Mouse (Mus musculus) liver, embryonic 12.5 days (tissue): ENCODE measurements around the gene Glrb. TPM values are rescaled to one million over a fixed set of nuclear protein-coding genes. Genes with fewer than 3 reads are reported as not detected.

Experiments
- ATAC-seq: fragments of 200-750 bp; cut with Nextera tagmentation; 2 replicates; pipeline ENCODE4 v1.8.0; 2017; ENCODE audit warnings: moderate number of reproducible peaks, mild to moderate bottlenecking, moderate library complexity
- H3K27ac ChIP-seq: fragments of 300-500 bp; sonication (generic); 2 replicates; pipeline ENCODE4 v1.5.1; 2016; ENCODE audit warnings: mild to moderate bottlenecking
- H3K27me3 ChIP-seq: fragments of 300-500 bp; sonication (generic); replicated peaks from 2 replicates; pipeline ENCODE4 v1.6.1; 2016; ENCODE audit warnings: mild to moderate bottlenecking, moderate library complexity
- H3K36me3 ChIP-seq: fragments of 300-500 bp; sonication (generic); 2 replicates; pipeline ENCODE4 v1.6.1; 2016; ENCODE audit warnings: mild to moderate bottlenecking, moderate library complexity
- H3K4me1 ChIP-seq: fragments of 300-500 bp; sonication (generic); 2 replicates; pipeline ENCODE4 v1.6.1; 2016
- H3K4me2 ChIP-seq: fragments of 300-500 bp; sonication (generic); 2 replicates; pipeline ENCODE4 v1.6.1; 2016; ENCODE audit warnings: mild to moderate bottlenecking, moderate library complexity
- H3K4me3 ChIP-seq: fragments of 300-500 bp; sonication (generic); 2 replicates; pipeline ENCODE4 v1.5.1; 2016; ENCODE audit warnings: mild to moderate bottlenecking, moderate library complexity
- H3K9ac ChIP-seq: fragments of 300-500 bp; sonication (generic); 2 replicates; pipeline ENCODE4 v1.6.1; 2016; ENCODE audit warnings: mild to moderate bottlenecking, moderate library complexity
- H3K9me3 ChIP-seq: fragments of 300-500 bp; sonication (generic); replicated peaks from 2 replicates; pipeline ENCODE4 v1.6.1; 2016; ENCODE audit warnings: mild to moderate bottlenecking, moderate library complexity
- WGBS: fragments of 180-500 bp; shearing (Covaris S2); methylation state at CpG from one replicate; pipeline ENCODE4 v1.1.7; 2016; ENCODE audit not compliant: insufficient replicate concordance; 5-methylcytosine and 5-hydroxymethylcytosine counted together
- polyA plus RNA-seq: library from polyadenylated mRNA; unstranded; fragments of >200 nt; fragmentation: Nextera tagmentation; extraction: Ambion mirVana; gene quantifications from 2 replicates; pipeline ENCODE4 v1.2.1, GENCODE M21; 2016

Gene Glrb
- polyA plus RNA-seq, 1 experiment from 2014 or later = 0.75 TPM

DNA sequence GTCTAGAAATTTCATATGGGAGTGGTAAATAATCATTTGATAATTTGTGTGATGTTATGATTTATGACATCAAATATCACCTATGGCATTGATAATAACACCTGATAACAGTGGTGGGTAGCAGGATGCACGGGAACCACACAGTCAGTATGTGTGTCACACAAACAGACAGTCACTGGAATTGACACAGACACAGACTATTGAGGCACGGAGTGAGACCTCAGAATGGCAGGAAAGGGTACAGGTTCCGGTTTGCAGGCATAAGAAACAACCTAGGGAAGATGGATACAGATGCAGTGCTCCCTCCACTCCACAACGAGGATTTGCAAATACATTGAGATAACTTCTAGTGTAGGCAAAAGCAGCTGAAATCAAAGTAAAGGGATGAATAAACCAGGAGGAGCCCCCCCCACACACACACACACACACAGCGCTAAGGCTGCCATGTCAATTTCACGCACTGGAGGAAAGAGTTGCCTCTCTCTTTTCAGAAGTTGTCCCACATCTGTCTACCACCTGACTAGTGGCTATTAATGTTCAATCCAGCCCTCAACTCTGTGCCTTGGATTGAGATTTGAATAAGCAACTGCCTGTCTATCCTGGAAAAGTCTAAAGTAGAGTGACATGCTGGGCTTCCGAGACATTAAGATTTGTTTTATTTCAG is 38.6 kb downstream of the Glrb start:
- H3K27me3 ChIP-seq = no peaks in the 10 kb centered on the region
- no peak overlapping the region for H3K27ac ChIP-seq
- H3K4me2 ChIP-seq = no peak overlapping the region
- H3K4me1 ChIP-seq = no peaks in the 10 kb centered on the region
- ATAC-seq = no peak
- H3K9me3 ChIP-seq = no peaks in the 10 kb centered on the region
- no peaks in the 10 kb centered on the region for H3K36me3 ChIP-seq
- H3K9ac ChIP-seq = no peak overlapping the region
- no peak overlapping the region for H3K4me3 ChIP-seq
- WGBS = 70% methylated on average over 7 of the region's 7 CpGs

DNA sequence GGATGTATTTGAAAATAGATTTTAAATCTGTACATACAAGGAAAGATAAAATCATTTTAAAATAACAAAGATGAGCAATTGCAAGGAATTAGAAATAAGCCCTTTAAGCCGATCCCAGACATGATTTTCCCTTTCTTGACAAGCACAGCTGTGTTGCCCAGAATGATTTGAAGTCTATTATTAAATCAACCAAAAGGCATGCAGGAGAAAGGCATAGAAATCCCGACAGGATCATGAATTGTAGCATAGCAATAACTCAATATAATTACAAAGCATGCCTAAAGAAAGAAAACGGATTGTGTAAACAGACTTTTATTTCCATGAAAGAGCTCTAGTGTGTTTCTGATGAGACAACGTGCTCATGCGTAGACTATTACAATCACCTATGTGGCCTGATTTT is 39.4 kb downstream of the Glrb start:
- WGBS = 67% methylated on average over 5 of the region's 5 CpGs
- Histone ChIP-seq H3K27ac (no peak overlapping the region), H3K9ac (no peak overlapping the region), H3K27me3 (no peaks in the 10 kb centered on the region), H3K4me3 (no peak overlapping the region), H3K4me1 (no peaks in the 10 kb centered on the region), H3K4me2 (no peak overlapping the region), H3K36me3 (no peaks in the 10 kb centered on the region), H3K9me3 (no peaks in the 10 kb centered on the region)
- no peak for ATAC-seq

DNA sequence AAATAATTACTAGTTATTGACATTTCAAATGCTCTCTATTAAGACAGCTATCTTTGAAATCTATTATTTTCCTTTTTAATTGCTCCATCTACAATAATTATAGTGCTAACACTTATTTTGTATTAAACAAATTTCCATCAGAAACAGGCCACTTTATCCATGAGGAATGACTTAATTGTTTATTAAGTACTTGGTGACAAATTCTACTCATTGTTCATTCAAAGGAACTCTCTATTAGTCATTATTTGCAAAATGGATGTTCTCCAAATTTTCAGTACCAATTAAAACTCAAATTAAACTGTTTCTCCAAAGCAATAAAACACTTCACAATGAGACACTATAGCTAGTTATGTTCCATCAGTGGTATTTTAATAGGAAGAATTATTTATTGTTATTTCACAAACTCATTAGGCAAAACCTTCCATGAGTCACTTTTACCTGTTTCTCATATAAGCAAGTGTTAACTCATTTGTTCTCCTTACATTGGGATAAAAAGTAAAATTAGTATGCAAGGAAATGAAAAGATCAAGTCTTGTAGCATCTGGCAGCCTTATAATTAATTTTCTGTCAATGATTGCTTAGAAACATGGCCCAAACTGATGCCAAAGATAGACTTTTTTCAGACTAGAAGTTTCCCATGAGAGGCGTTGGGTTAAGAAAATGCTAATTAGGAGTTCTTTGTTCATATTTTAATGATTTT is 41.8 kb downstream of the Glrb start:
- H3K9me3 ChIP-seq = no peaks in the 10 kb centered on the region
- H3K9ac ChIP-seq = no peak overlapping the region
- no peak overlapping the region for H3K4me3 ChIP-seq
- no peaks in the 10 kb centered on the region for H3K4me1 ChIP-seq
- WGBS = 45% methylated on average over 1 of the region's 1 CpGs
- H3K36me3 ChIP-seq = no peaks in the 10 kb centered on the region
- no peak overlapping the region for H3K4me2 ChIP-seq
- no peak overlapping the region for H3K27ac ChIP-seq
- ATAC-seq = no peak
- no peaks in the 10 kb centered on the region for H3K27me3 ChIP-seq

- Histone ChIP-seq H3K9ac (no peak overlapping the region), H3K9me3 (no peaks in the 10 kb centered on the region), H3K4me1 (no peaks in the 10 kb centered on the region), H3K4me2 (no peak overlapping the region), H3K36me3 (no peaks in the 10 kb centered on the region), H3K27me3 (no peaks in the 10 kb centered on the region), H3K27ac (no peak overlapping the region), H3K4me3 (no peak overlapping the region)
- ATAC-seq = no peak
- 55% methylated on average over 3 of the region's 3 CpGs for WGBS
Observed at GRCm38 (mm10) chr3:80867328-80867727, 46.1 kb downstream of the Glrb start.

DNA sequence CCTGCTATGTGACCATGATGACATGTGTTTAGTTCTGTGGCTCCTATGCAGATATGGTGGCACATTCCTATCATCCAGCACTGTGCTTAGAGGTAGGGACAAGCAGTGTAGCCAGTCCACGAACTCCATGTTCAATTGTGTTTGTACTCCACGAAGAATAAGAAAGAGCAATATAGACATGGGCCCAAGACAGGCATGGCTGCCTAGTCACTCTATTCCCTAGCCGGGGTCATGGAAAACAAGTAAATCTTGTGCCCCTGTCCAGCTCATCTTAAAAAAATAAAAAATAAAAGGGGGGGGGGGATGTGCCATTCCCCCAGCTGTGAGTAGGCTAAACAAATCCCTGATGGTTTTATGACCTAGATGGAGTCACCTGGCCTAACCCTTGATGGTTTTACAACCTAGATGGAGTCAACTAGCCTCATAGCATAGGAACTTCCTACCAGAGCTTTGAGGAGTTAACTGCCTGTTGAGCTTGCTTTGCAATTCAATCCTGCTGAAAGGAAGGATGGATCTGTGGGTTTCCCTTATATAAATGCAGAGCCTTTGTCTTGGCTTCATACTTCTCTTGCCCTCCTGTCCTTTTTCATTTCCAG is 60.5 kb downstream of the Glrb start:
- H3K27ac ChIP-seq = no peak overlapping the region
- H3K27me3 ChIP-seq = no peaks in the 10 kb centered on the region
- H3K36me3 ChIP-seq = no peaks in the 10 kb centered on the region
- no peak overlapping the region for H3K9ac ChIP-seq
- no peak overlapping the region for H3K4me3 ChIP-seq
- no peaks in the 10 kb centered on the region for H3K9me3 ChIP-seq
- no peak overlapping the region for H3K4me2 ChIP-seq
- ATAC-seq = no peak
- WGBS = 65% methylated on average over 3 of the region's 3 CpGs
- H3K4me1 ChIP-seq = no peaks in the 10 kb centered on the region

DNA sequence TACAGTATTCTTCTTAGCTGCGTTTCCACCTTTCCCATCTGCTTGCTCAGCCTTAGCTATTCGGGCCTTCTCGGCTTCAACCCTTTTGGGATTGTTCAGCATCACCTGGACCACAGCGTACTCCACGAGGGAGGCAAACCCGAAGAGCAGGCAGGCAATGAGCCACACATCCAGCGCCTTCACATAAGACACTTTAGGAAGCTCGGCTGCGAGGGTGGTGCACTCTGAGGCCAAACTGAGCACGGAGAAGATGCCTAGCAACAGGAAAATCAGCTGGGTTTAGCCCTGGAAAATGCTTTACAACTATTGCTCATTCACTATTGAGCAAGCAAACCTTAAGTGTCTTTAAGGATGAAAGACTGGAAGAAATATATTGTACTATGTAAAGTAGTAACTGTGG is 62.5 kb downstream of the Glrb start:
- Histone ChIP-seq H3K36me3 (no peaks in the 10 kb centered on the region), H3K4me2 (no peak overlapping the region), H3K4me1 (no peaks in the 10 kb centered on the region), H3K27ac (no peak overlapping the region), H3K4me3 (no peak overlapping the region), H3K9ac (no peak overlapping the region), H3K27me3 (no peaks in the 10 kb centered on the region), H3K9me3 (no peaks in the 10 kb centered on the region)
- whole genome bisulfite sequencing = 69% methylated on average over 10 of the region's 10 CpGs
- no peak for ATAC-seq

- Histone ChIP-seq H3K36me3 (no peaks in the 10 kb centered on the region), H3K27me3 (no peaks in the 10 kb centered on the region), H3K4me2 (no peak overlapping the region), H3K27ac (no peak overlapping the region), H3K9me3 (no peaks in the 10 kb centered on the region), H3K4me1 (no peaks in the 10 kb centered on the region), H3K4me3 (no peak overlapping the region), H3K9ac (no peak overlapping the region)
- no peak for ATAC-seq
- WGBS = 66% methylated on average over 2 of the region's 2 CpGs
Observed at GRCm38 (mm10) chr3:80845634-80846033, 67.8 kb downstream of the Glrb start.

DNA sequence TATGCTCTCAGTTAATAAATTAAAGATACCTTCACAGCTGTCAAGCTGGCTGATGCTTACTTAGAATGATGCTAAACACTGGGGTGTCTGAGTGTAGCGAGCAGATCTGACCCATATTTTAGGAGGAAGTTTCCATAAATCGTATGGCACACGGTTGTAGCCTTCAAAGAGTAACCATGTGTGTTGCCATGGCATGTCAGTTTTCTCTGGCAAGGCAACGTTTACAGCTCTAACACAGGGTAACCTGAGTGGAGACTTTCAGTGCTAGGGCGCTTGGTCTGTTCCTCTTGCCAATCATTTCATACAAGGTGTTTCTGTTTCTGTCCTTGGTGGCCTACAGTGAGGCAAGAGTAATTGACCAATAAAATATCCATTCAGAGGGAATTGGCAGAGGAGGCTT is 73.6 kb downstream of the Glrb start:
- Histone ChIP-seq H3K4me1 (no peaks in the 10 kb centered on the region), H3K9me3 (no peaks in the 10 kb centered on the region), H3K4me3 (no peak overlapping the region), H3K4me2 (no peak overlapping the region), H3K36me3 (no peaks in the 10 kb centered on the region), H3K9ac (no peak overlapping the region), H3K27me3 (no peaks in the 10 kb centered on the region), H3K27ac (no peak overlapping the region)
- WGBS = 68% methylated on average over 5 of the region's 5 CpGs
- no peak for ATAC-seq

GRCm38 (mm10) chr3:80837583-80837982 is 75.9 kb downstream of the Glrb start:
- ATAC-seq = no peak
- no peak overlapping the region for H3K27ac ChIP-seq
- H3K36me3 ChIP-seq = no peaks in the 10 kb centered on the region

GRCm38 (mm10) chr3:80823975-80824374 is 89.5 kb downstream of the Glrb start:
- H3K27ac ChIP-seq = no peak overlapping the region
- 55% methylated on average over 1 of the region's 1 CpGs for WGBS
- H3K4me1 ChIP-seq = no peaks in the 10 kb centered on the region
- no peak for ATAC-seq
- no peaks in the 10 kb centered on the region for H3K36me3 ChIP-seq
- no peak overlapping the region for H3K9ac ChIP-seq
- H3K4me2 ChIP-seq = no peak overlapping the region
- no peaks in the 10 kb centered on the region for H3K27me3 ChIP-seq
- H3K4me3 ChIP-seq = no peak overlapping the region
- no peaks in the 10 kb centered on the region for H3K9me3 ChIP-seq

More at GRCm38 (mm10) chr3:80837583-80837982, 75.9 kb downstream of the Glrb start:
- no peaks in the 10 kb centered on the region for H3K9me3 ChIP-seq
- H3K9ac ChIP-seq = no peak overlapping the region
- WGBS = 44% methylated on average over 3 of the region's 3 CpGs
- no peak overlapping the region for H3K4me2 ChIP-seq
- H3K27me3 ChIP-seq = no peaks in the 10 kb centered on the region
- no peaks in the 10 kb centered on the region for H3K4me1 ChIP-seq
- no peak overlapping the region for H3K4me3 ChIP-seq

GRCm38 (mm10) chr3:80818619-80819018 is 94.8 kb downstream of the Glrb start:
- WGBS = 72% methylated on average over 1 of the region's 1 CpGs
- no peaks in the 10 kb centered on the region for H3K9me3 ChIP-seq
- ATAC-seq = no peak
- H3K4me2 ChIP-seq = no peak overlapping the region
- H3K9ac ChIP-seq = no peak overlapping the region
- H3K4me3 ChIP-seq = no peak overlapping the region
- no peaks in the 10 kb centered on the region for H3K36me3 ChIP-seq
- no peaks in the 10 kb centered on the region for H3K4me1 ChIP-seq
- no peak overlapping the region for H3K27ac ChIP-seq
- H3K27me3 ChIP-seq = no peaks in the 10 kb centered on the region

- no peak for ATAC-seq
- Histone ChIP-seq H3K9me3 (no peaks in the 10 kb centered on the region), H3K4me2 (no peak overlapping the region), H3K27me3 (no peaks in the 10 kb centered on the region), H3K9ac (no peak overlapping the region), H3K36me3 (no peaks in the 10 kb centered on the region), H3K4me3 (no peak overlapping the region), H3K27ac (no peak overlapping the region), H3K4me1 (no peaks in the 10 kb centered on the region)
Observed at GRCm38 (mm10) chr3:80813734-80814133, 99.7 kb downstream of the Glrb start.
